Mouse (Mus musculus) thymus, postnatal 36 days (tissue): ENCODE measurements at regions not wholly inside any gene's neighbourhood (a gene's known extent, or its start where the extent isn't known, plus 50 kb on each side); places are given as distances from the start of the nearest gene placed in this dataset.

Experiments
- DNase-seq, 2 experiments: peaks; one replicate each; pipeline ENCODE4 v3.0.0; 2022; ENCODE audit warnings: mixed read lengths in 2 of 2

DNA sequence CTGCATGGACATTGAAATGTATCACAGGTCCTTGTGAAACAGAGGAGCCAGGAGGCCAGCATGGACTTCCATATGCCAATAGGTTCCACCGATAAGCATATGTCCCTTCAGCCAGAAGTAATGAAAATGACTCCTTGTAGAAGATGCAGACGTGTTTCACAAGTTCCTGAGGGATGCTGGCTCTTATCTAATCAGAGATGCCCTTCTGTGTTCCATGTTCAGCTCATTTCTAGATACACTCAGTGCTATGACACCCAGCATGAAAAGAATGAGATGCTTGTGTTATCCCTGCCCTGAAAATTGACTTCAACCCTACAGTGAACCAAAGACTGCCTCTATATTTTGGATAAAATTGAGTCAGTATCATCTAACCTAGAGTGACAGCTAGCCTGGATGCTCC is 53.8 kb upstream of the Elac2 start:
- DNase-seq: no peak

DNA sequence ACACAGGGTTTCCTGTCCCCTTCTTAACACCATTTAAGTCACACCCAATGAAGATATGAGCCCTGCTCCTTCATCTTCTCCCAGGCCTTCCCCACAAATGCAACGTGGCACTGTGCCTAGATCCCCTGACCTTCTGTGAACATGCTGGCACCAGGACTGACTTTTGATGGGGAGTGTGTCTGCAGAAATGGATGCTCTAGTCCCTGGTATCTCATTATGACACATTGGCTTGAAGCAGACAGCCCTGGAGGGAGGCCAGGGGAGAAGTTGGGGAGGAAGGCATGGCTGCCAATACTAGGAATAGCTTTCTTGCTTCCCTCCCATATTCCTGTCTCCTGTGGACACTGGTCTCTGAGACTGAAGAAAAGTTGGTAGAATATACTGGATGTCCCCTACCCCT is 52.9 kb upstream of the Elac2 start:
- no peak for DNase-seq
